Mouse (Mus musculus): ENCODE data around the gene Cyp2d22. TPM values are rescaled to one million over a fixed set of nuclear protein-coding genes. Genes with fewer than 3 reads are reported as not detected.
"Not testable (repeated sequence)": the region's sequence is repeated elsewhere in the genome, so short reads cannot be mapped to it uniquely, and the experiment has no call there.

Cyp2d22 gene
- polyA plus RNA-seq, 1 experiment from 2014 or later: 18.2 TPM

- H3K4me3 ChIP-seq (ENCODE audit: low read length); H3K9me3 ChIP-seq (ENCODE audit: low read length); H3K27ac ChIP-seq (ENCODE audit: low read length); H3K4me2 ChIP-seq (replicated peaks; ENCODE audit: low read depth, low read length); ATAC-seq (ENCODE audit: low FRiP score, low TSS enrichment); H3K9ac ChIP-seq (replicated peaks; ENCODE audit: low read length); H3K36me3 ChIP-seq (ENCODE audit: insufficient read depth, low read length); H3K4me1 ChIP-seq (ENCODE audit: insufficient read depth, low read length); H3K27me3 ChIP-seq (ENCODE audit: insufficient read depth, low read length): not testable (repeated sequence)
- 11% methylated on average over 6 of the region's 9 CpGs for WGBS
These were observed 15.5 kb downstream of the Cyp2d22 start for GRCm38 (mm10) chr15:82364561-82364960.

- not testable (repeated sequence) for H3K36me3 ChIP-seq (ENCODE audit: insufficient read depth, low read length); H3K9me3 ChIP-seq (ENCODE audit: low read length); H3K4me3 ChIP-seq (ENCODE audit: low read length); H3K27ac ChIP-seq (ENCODE audit: low read length); H3K9ac ChIP-seq (replicated peaks; ENCODE audit: low read length); H3K4me2 ChIP-seq (replicated peaks; ENCODE audit: low read depth, low read length); ATAC-seq (ENCODE audit: low FRiP score, low TSS enrichment); H3K27me3 ChIP-seq (ENCODE audit: insufficient read depth, low read length)
- WGBS: 41% methylated on average over 7 of the region's 12 CpGs
- peaks cover 12% of the 10 kb centered on the region; the same call in 1 of the 2 replicates for H3K4me1 ChIP-seq (ENCODE audit: insufficient read depth, low read length)
These were observed 16.3 kb downstream of the Cyp2d22 start for GRCm38 (mm10) chr15:82363801-82364200.

- Histone ChIP-seq H3K27me3 (ENCODE audit: insufficient read depth, low read length) (no peaks in the 10 kb centered on the region), H3K4me2 (replicated peaks; ENCODE audit: low read depth, low read length) (no peak overlapping the region), H3K9ac (replicated peaks; ENCODE audit: low read length) (no peak overlapping the region), H3K36me3 (ENCODE audit: insufficient read depth, low read length) (no peaks in the 10 kb centered on the region), H3K4me1 (ENCODE audit: insufficient read depth, low read length) (peaks cover 17% of the 10 kb centered on the region; the same call in 1 of the 2 replicates), H3K9me3 (ENCODE audit: low read length) (no peaks in the 10 kb centered on the region), H3K27ac (ENCODE audit: low read length) (peak overlapping the region; percentile 65), H3K4me3 (ENCODE audit: low read length) (no peak overlapping the region)
- no peak for ATAC-seq (ENCODE audit: low FRiP score, low TSS enrichment)
- 52% methylated on average over 3 of the region's 4 CpGs for WGBS
These were observed 17.8 kb downstream of the Cyp2d22 start for GRCm38 (mm10) chr15:82362234-82362633.

GRCm38 (mm10) chr15:82361459-82362018 lies 18.5 kb downstream of the Cyp2d22 start:
- ATAC-seq (ENCODE audit: low FRiP score, low TSS enrichment): peak; percentile 86
- Histone ChIP-seq H3K36me3 (ENCODE audit: insufficient read depth, low read length) (no peaks in the 10 kb centered on the region), H3K4me2 (replicated peaks; ENCODE audit: low read depth, low read length) (no peak overlapping the region), H3K9me3 (ENCODE audit: low read length) (no peaks in the 10 kb centered on the region), H3K27ac (ENCODE audit: low read length) (peak overlapping the region; percentile 29), H3K9ac (replicated peaks; ENCODE audit: low read length) (0 out of 2 replicates have a peak overlapping the region, but pooled peaks have one; percentile 27), H3K27me3 (ENCODE audit: insufficient read depth, low read length) (no peaks in the 10 kb centered on the region), H3K4me1 (ENCODE audit: insufficient read depth, low read length) (peaks cover 17% of the 10 kb centered on the region; the same call in 1 of the 2 replicates), H3K4me3 (ENCODE audit: low read length) (no peak overlapping the region)
- WGBS: 63% methylated on average over 11 of the region's 11 CpGs

- no peaks in the 10 kb centered on the region for H3K36me3 ChIP-seq (ENCODE audit: insufficient read depth, low read length)
- no peak for ATAC-seq (ENCODE audit: low FRiP score, low TSS enrichment)
- H3K9ac ChIP-seq (replicated peaks; ENCODE audit: low read length): 0 out of 2 replicates have a peak overlapping the region, but pooled peaks have one; percentile 42
- H3K4me3 ChIP-seq (ENCODE audit: low read length): no peak overlapping the region
- 48% methylated on average over 22 of the region's 22 CpGs for WGBS
- peak overlapping the region; percentile 27; the same call in 1 of the 2 replicates for H3K27ac ChIP-seq (ENCODE audit: low read length)
- H3K4me1 ChIP-seq (ENCODE audit: insufficient read depth, low read length): peaks cover 23% of the 10 kb centered on the region
- H3K27me3 ChIP-seq (ENCODE audit: insufficient read depth, low read length): no peaks in the 10 kb centered on the region
- no peaks in the 10 kb centered on the region for H3K9me3 ChIP-seq (ENCODE audit: low read length)
- 0 out of 2 replicates have a peak overlapping the region, but pooled peaks have one; percentile 14 for H3K4me2 ChIP-seq (replicated peaks; ENCODE audit: low read depth, low read length)
These were observed 21.4 kb downstream of the Cyp2d22 start for GRCm38 (mm10) chr15:82358431-82359260.

GRCm38 (mm10) chr15:82354126-82354945 lies 25.7 kb downstream of the Cyp2d22 start, which contains the start of gene Ndufa6:
TSS of gene Ndufa6 (minus strand) at chr15:82354322.
- Histone ChIP-seq H3K36me3 (ENCODE audit: insufficient read depth, low read length) (peaks cover 16% of the 10 kb centered on the region), H3K4me3 (ENCODE audit: low read length) (peak within 1 kb of the TSS; percentile 98), H3K27me3 (ENCODE audit: insufficient read depth, low read length) (no peaks in the 10 kb centered on the region), H3K9me3 (ENCODE audit: low read length) (no peaks in the 10 kb centered on the region), H3K4me2 (replicated peaks; ENCODE audit: low read depth, low read length) (peak within 1 kb of the TSS; percentile 89), H3K27ac (ENCODE audit: low read length) (peak within 1 kb of the TSS; percentile 94), H3K4me1 (ENCODE audit: insufficient read depth, low read length) (peaks cover 27% of the 10 kb centered on the region), H3K9ac (replicated peaks; ENCODE audit: low read length) (peak within 1 kb of the TSS; percentile 99)
- ATAC-seq (ENCODE audit: low FRiP score, low TSS enrichment): peak; percentile 100
- 2% methylated on average over 57 of the region's 57 CpGs for WGBS

- Histone ChIP-seq H3K9me3 (ENCODE audit: low read length) (no peaks in the 10 kb centered on the region), H3K27ac (ENCODE audit: low read length) (peak overlapping the region; percentile 83), H3K4me3 (ENCODE audit: low read length) (peak overlapping the region; percentile 98), H3K27me3 (ENCODE audit: insufficient read depth, low read length) (no peaks in the 10 kb centered on the region), H3K4me1 (ENCODE audit: insufficient read depth, low read length) (peaks cover 23% of the 10 kb centered on the region), H3K4me2 (replicated peaks; ENCODE audit: low read depth, low read length) (peak overlapping the region; percentile 89), H3K36me3 (ENCODE audit: insufficient read depth, low read length) (peaks cover 22% of the 10 kb centered on the region), H3K9ac (replicated peaks; ENCODE audit: low read length) (peak overlapping the region; percentile 99)
- ATAC-seq (ENCODE audit: low FRiP score, low TSS enrichment): no peak
- under 1% methylated on average over 23 of the region's 23 CpGs for WGBS
These were observed 26.3 kb downstream of the Cyp2d22 start for GRCm38 (mm10) chr15:82353745-82354113.

- WGBS: 19% methylated on average over 14 of the region's 14 CpGs
- H3K9ac ChIP-seq (replicated peaks; ENCODE audit: low read length): peak overlapping the region; percentile 99
- peak overlapping the region; percentile 83; the same call in 1 of the 2 replicates for H3K27ac ChIP-seq (ENCODE audit: low read length)
- no peaks in the 10 kb centered on the region for H3K27me3 ChIP-seq (ENCODE audit: insufficient read depth, low read length)
- ATAC-seq (ENCODE audit: low FRiP score, low TSS enrichment): no peak
- peak overlapping the region; percentile 89 for H3K4me2 ChIP-seq (replicated peaks; ENCODE audit: low read depth, low read length)
- H3K4me1 ChIP-seq (ENCODE audit: insufficient read depth, low read length): peaks cover 18% of the 10 kb centered on the region
- H3K4me3 ChIP-seq (ENCODE audit: low read length): peak overlapping the region; percentile 98
- H3K9me3 ChIP-seq (ENCODE audit: low read length): no peaks in the 10 kb centered on the region
- H3K36me3 ChIP-seq (ENCODE audit: insufficient read depth, low read length): peaks cover 28% of the 10 kb centered on the region
These were observed 26.8 kb downstream of the Cyp2d22 start for GRCm38 (mm10) chr15:82353078-82353744.

- H3K4me1 ChIP-seq (ENCODE audit: insufficient read depth, low read length): peaks cover 29% of the 10 kb centered on the region
- H3K4me2 ChIP-seq (replicated peaks; ENCODE audit: low read depth, low read length): peak overlapping the region; percentile 89; the same call in 1 of the 2 replicates
- H3K9ac ChIP-seq (replicated peaks; ENCODE audit: low read length): no peak overlapping the region
- H3K27ac ChIP-seq (ENCODE audit: low read length): no peak overlapping the region
- no peaks in the 10 kb centered on the region for H3K9me3 ChIP-seq (ENCODE audit: low read length)
- 80% methylated on average over 3 of the region's 3 CpGs for WGBS
- H3K36me3 ChIP-seq (ENCODE audit: insufficient read depth, low read length): peaks cover 32% of the 10 kb centered on the region
- H3K4me3 ChIP-seq (ENCODE audit: low read length): no peak overlapping the region
- H3K27me3 ChIP-seq (ENCODE audit: insufficient read depth, low read length): no peaks in the 10 kb centered on the region
- no peak for ATAC-seq (ENCODE audit: low FRiP score, low TSS enrichment)
These were observed 28.6 kb downstream of the Cyp2d22 start for GRCm38 (mm10) chr15:82351480-82351879.

All from kidney, embryonic 16.5 days (tissue).